Mouse (Mus musculus) testis, adult 2 months (tissue): ENCODE results near the gene Ppm1l. TPM values are rescaled to one million over a fixed set of nuclear protein-coding genes. Genes with fewer than 3 reads are reported as not detected.

Source experiments
- H3K27ac ChIP-seq: fragments of 200-500 bp; 2 replicates; pipeline ENCODE4 v1.5.1; 2012; ENCODE audit warnings: low read depth, low read length; ENCODE audit not compliant: control insufficient read depth, insufficient read depth
- H3K27me3 ChIP-seq: fragments of 200-500 bp; 2 replicates; pipeline ENCODE4 v1.6.1; 2012; ENCODE audit warnings: mild to moderate bottlenecking, low read length, moderate library complexity; ENCODE audit not compliant: control insufficient read depth, insufficient read depth
- H3K36me3 ChIP-seq: fragments of 200-500 bp; 2 replicates; pipeline ENCODE4 v1.6.1; 2012; ENCODE audit warnings: mild to moderate bottlenecking, low read length; ENCODE audit not compliant: control insufficient read depth, insufficient read depth
- H3K4me1 ChIP-seq: fragments of 200-500 bp; 2 replicates; pipeline ENCODE4 v1.6.1; 2012; ENCODE audit warnings: low read length; ENCODE audit not compliant: control insufficient read depth, insufficient read depth
- H3K4me3 ChIP-seq: fragments of 200-500 bp; 2 replicates; pipeline ENCODE4 v1.5.1; 2012; ENCODE audit warnings: low read depth, mild to moderate bottlenecking, low read length, moderate library complexity, mixed read lengths; ENCODE audit not compliant: control insufficient read depth
- CTCF ChIP-seq: fragments of 200-500 bp; IDR thresholded peaks from 2 replicates; pipeline ENCODE4 v1.5.1; 2012; ENCODE audit warnings: low read depth, mild to moderate bottlenecking, inconsistent platforms, low read length, moderate library complexity; ENCODE audit not compliant: control insufficient read depth, insufficient read depth, insufficient replicate concordance
- POLR2A ChIP-seq: fragments of 200-500 bp; IDR thresholded peaks from 2 replicates; pipeline ENCODE4 v1.6.1; 2012; ENCODE audit warnings: low read depth, mild to moderate bottlenecking, inconsistent platforms, low read length, moderate library complexity; ENCODE audit not compliant: control insufficient read depth
- polyA plus RNA-seq: library from polyadenylated mRNA; depleted of rRNA; stranded (reverse); fragments of >200 nt; gene quantifications from 2 replicates; pipeline ENCODE4 v1.2.3, GENCODE M21; 2012

The Ppm1l gene
- polyA plus RNA-seq, 1 experiment, result 2.2 TPM

DNA sequence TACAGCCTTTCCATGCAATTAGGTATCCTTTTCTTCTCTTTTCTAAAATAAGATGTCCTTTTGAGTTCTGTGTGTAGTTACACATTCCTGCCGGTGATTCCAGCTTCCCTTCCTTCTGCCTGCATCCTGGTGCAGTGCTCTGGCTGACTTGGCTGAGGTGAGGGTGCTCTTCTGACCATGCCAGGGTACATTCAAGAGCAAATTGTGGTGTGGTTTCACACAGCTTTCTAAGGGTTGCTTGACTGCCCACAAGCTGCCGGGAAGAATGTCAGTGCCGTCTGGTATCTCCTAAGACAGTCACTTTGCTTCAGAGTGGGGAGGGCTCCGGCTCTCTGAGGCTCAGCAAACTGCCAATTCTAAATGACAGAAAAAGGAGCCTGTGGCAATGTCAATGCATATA is 167.9 kb downstream of the Ppm1l start:
- Histone ChIP-seq H3K4me1 (peaks cover 2% of the 10 kb centered on the region), H3K27me3 (no peaks in the 10 kb centered on the region), H3K36me3 (no peaks in the 10 kb centered on the region), H3K27ac (no peak overlapping the region), H3K4me3 (no peak overlapping the region)
- no peak for TF ChIP-seq POLR2A
- no peak for TF ChIP-seq CTCF

- no peaks in the 10 kb centered on the region for H3K36me3 ChIP-seq
- H3K4me1 ChIP-seq, result peaks cover 2% of the 10 kb centered on the region
- H3K4me3 ChIP-seq, result no peak overlapping the region
- no peak overlapping the region for H3K27ac ChIP-seq
- no peak for TF ChIP-seq POLR2A
- no peak for TF ChIP-seq CTCF
- H3K27me3 ChIP-seq, result no peaks in the 10 kb centered on the region
Measured at GRCm38 (mm10) chr3:69485347-69485746, 168.7 kb downstream of the Ppm1l start.

GRCm38 (mm10) chr3:69485756-69486155 is 169.1 kb downstream of the Ppm1l start:
- Histone ChIP-seq H3K27ac (no peak overlapping the region), H3K27me3 (no peaks in the 10 kb centered on the region)
- TF ChIP-seq POLR2A, result no peak
- TF ChIP-seq CTCF, result no peak

GRCm38 (mm10) chr3:69487471-69487870 is 170.8 kb downstream of the Ppm1l start:
- no peaks in the 10 kb centered on the region for H3K36me3 ChIP-seq
- H3K27ac ChIP-seq, result no peak overlapping the region
- no peak for TF ChIP-seq CTCF
- no peak for TF ChIP-seq POLR2A
- H3K27me3 ChIP-seq, result no peaks in the 10 kb centered on the region
- peaks cover 2% of the 10 kb centered on the region for H3K4me1 ChIP-seq
- H3K4me3 ChIP-seq, result no peak overlapping the region

More at GRCm38 (mm10) chr3:69485756-69486155, 169.1 kb downstream of the Ppm1l start:
- H3K4me3 ChIP-seq, result no peak overlapping the region
- peaks cover 2% of the 10 kb centered on the region for H3K4me1 ChIP-seq
- no peaks in the 10 kb centered on the region for H3K36me3 ChIP-seq

DNA sequence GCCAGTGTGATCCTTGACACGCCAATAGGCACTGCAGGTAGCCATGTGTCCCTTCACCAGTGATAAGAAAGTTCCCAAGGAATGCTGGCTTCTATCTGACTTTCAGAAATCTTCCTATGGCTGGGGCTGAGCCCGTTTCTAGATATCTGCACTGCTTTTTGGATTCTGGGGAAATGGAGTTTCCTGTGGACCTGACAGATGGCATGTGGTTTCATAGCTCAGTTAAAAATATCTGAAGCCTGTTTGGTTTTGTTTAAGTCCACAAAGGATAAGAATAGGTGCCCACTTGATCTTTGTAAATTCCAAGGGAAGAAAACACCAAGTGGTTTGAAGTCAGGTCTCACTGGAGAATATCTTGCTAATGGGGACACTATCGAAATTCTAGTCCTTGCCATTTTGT is 173.0 kb downstream of the Ppm1l start:
- TF ChIP-seq POLR2A (no peak), CTCF (no peak)
- Histone ChIP-seq H3K36me3 (no peaks in the 10 kb centered on the region), H3K27me3 (no peaks in the 10 kb centered on the region), H3K27ac (no peak overlapping the region), H3K4me1 (peaks cover 2% of the 10 kb centered on the region), H3K4me3 (no peak overlapping the region)

GRCm38 (mm10) chr3:69490981-69491681 is 174.5 kb downstream of the Ppm1l start:
- H3K27me3 ChIP-seq, result no peaks in the 10 kb centered on the region
- no peaks in the 10 kb centered on the region for H3K36me3 ChIP-seq
- H3K27ac ChIP-seq, result no peak overlapping the region
- H3K4me1 ChIP-seq, result no peaks in the 10 kb centered on the region
- H3K4me3 ChIP-seq, result no peak overlapping the region
- TF ChIP-seq CTCF, result no peak
- TF ChIP-seq POLR2A, result no peak

- H3K4me3 ChIP-seq, result no peak overlapping the region
- TF ChIP-seq CTCF (no peak), POLR2A (no peak)
- H3K4me1 ChIP-seq, result no peaks in the 10 kb centered on the region
- H3K36me3 ChIP-seq, result no peaks in the 10 kb centered on the region
- H3K27ac ChIP-seq, result no peak overlapping the region
- no peaks in the 10 kb centered on the region for H3K27me3 ChIP-seq
Measured at GRCm38 (mm10) chr3:69494233-69495010, 177.8 kb downstream of the Ppm1l start.

DNA sequence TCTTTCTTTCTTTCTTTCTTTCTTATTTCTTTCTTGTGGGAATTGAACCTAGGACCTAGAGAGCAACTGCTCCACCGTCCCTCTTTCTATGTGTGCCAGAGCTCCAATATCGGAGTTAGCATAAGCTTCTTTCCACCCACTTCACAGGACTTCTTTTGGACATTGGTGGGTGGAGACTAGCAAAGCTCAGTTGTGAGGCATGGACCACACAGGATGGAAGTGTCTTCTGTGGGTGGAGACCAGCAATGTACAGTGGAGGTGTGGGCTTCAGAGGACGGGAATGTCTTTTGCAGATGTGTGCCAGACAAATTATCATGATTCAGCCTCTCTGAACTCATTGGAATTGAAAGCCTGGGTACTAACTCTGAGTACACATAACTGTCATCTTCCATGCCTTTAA is 180.5 kb downstream of the Ppm1l start:
- Histone ChIP-seq H3K27me3 (no peaks in the 10 kb centered on the region), H3K27ac (no peak overlapping the region), H3K4me1 (no peaks in the 10 kb centered on the region), H3K4me3 (no peak overlapping the region), H3K36me3 (no peaks in the 10 kb centered on the region)
- TF ChIP-seq CTCF, result no peak
- no peak for TF ChIP-seq POLR2A
